Mouse (Mus musculus) erythroid progenitor cell, adult 5-6 weeks (primary cell): ENCODE results near the gene Hcrtr1. TPM values are rescaled to one million over a fixed set of nuclear protein-coding genes. Genes with fewer than 3 reads are reported as not detected.

Experiments
- ATAC-seq: replicated peaks from 2 replicates; pipeline ENCODE4 v1.8.0; 2016; ENCODE audit warnings: moderate number of reproducible peaks, mild to moderate bottlenecking, moderate TSS enrichment, inconsistent platforms; ENCODE audit not compliant: poor library complexity, low FRiP score, severe bottlenecking
- total RNA-seq, 2 experiments: library from RNA; stranded (forward) in 1 of 2; stranded (reverse) in 1 of 2; fragments of 150-400 nt in 1 of 2; fragments of 186-747, 209-891 nt in 1 of 2; gene quantifications; 2 replicates each; pipeline versions ENCODE4 v1.2.3 to v1.2.4; 2015 to 2017; ENCODE audit warnings: low replicate concordance in 2 of 2

The Hcrtr1 gene
- total RNA-seq, 2 experiments from 2014 or later: not detected

GRCm38 (mm10) chr4:130081345-130082190 is 57.6 kb downstream of the Hcrtr1 start:
- ATAC-seq: no peak

Other genes starting within 250 kb of the Hcrtr1 start
- gene Spocd1, start 210.1 kb downstream of the Hcrtr1 start, total RNA-seq (2015; ENCODE audit: low replicate concordance): 0.36 TPM in 1 of 2 replicates, not detected in the other
- gene Spocd1, start 210.1 kb downstream of the Hcrtr1 start, total RNA-seq (2017; ENCODE audit: low replicate concordance): not detected in 2 replicates
- gene Adgrb2, start 154.5 kb downstream of the Hcrtr1 start, total RNA-seq (2015; ENCODE audit: low replicate concordance): not detected in 2 replicates
- not detected in 2 replicates for gene Adgrb2, start 154.5 kb downstream of the Hcrtr1 start, total RNA-seq (2017; ENCODE audit: low replicate concordance)
- 5.8 TPM in 1 of 2 replicates, not detected in the other for gene Col16a1, start 91.5 kb downstream of the Hcrtr1 start, total RNA-seq (2015; ENCODE audit: low replicate concordance)
- not detected in 2 replicates for gene Col16a1, start 91.5 kb downstream of the Hcrtr1 start, total RNA-seq (2017; ENCODE audit: low replicate concordance)
- 44.7 and 45.3 TPM in 2 replicates for gene Pef1, start 36.8 kb downstream of the Hcrtr1 start, total RNA-seq (2015; ENCODE audit: low replicate concordance)
- gene Pef1, start 36.8 kb downstream of the Hcrtr1 start, total RNA-seq (2017; ENCODE audit: low replicate concordance): 8.9 and 10.3 TPM in 2 replicates
- gene Tinagl1, start 35.8 kb upstream of the Hcrtr1 start, total RNA-seq (2015; ENCODE audit: low replicate concordance): 199 and 217 TPM in 2 replicates
- 249 and 265 TPM in 2 replicates for gene Tinagl1, start 35.8 kb upstream of the Hcrtr1 start, total RNA-seq (2017; ENCODE audit: low replicate concordance)
- gene Gm853, start 83.0 kb upstream of the Hcrtr1 start, total RNA-seq (2015; ENCODE audit: low replicate concordance): not detected in 2 replicates
- gene Gm853, start 83.0 kb upstream of the Hcrtr1 start, total RNA-seq (2017; ENCODE audit: low replicate concordance): not detected in 2 replicates
- gene Serinc2, start 139.8 kb upstream of the Hcrtr1 start, total RNA-seq (2015; ENCODE audit: low replicate concordance): not detected in 2 replicates
- not detected in 2 replicates for gene Serinc2, start 139.8 kb upstream of the Hcrtr1 start, total RNA-seq (2017; ENCODE audit: low replicate concordance)
- not detected in 2 replicates for gene Fabp3, start 169.2 kb upstream of the Hcrtr1 start, total RNA-seq (2015; ENCODE audit: low replicate concordance)
- not detected in 2 replicates for gene Fabp3, start 169.2 kb upstream of the Hcrtr1 start, total RNA-seq (2017; ENCODE audit: low replicate concordance)
- not detected in 2 replicates for gene Gm10570, start 169.3 kb upstream of the Hcrtr1 start, total RNA-seq (2015; ENCODE audit: low replicate concordance)
- gene Gm10570, start 169.3 kb upstream of the Hcrtr1 start, total RNA-seq (2017; ENCODE audit: low replicate concordance): not detected in 2 replicates
- gene Zcchc17, start 220.6 kb upstream of the Hcrtr1 start, total RNA-seq (2015; ENCODE audit: low replicate concordance): 15.5 and 19.1 TPM in 2 replicates
- 30.3 and 54.2 TPM in 2 replicates for gene Zcchc17, start 220.6 kb upstream of the Hcrtr1 start, total RNA-seq (2017; ENCODE audit: low replicate concordance)
- 35.0 and 69.6 TPM in 2 replicates for gene Snrnp40, start 220.8 kb upstream of the Hcrtr1 start, total RNA-seq (2015; ENCODE audit: low replicate concordance)
- gene Snrnp40, start 220.8 kb upstream of the Hcrtr1 start, total RNA-seq (2017; ENCODE audit: low replicate concordance): 25.1 and 58.9 TPM in 2 replicates